Mouse (Mus musculus) hindbrain, postnatal 0 days (tissue): ENCODE data around the gene Nxpe4. TPM values are rescaled to one million over a fixed set of nuclear protein-coding genes. Genes with fewer than 3 reads are reported as not detected.

Source experiments
- ATAC-seq: fragments of 200-750 bp; cut with Nextera tagmentation; 2 replicates; pipeline ENCODE4 v1.8.0; 2017; ENCODE audit warnings: mild to moderate bottlenecking, moderate TSS enrichment, moderate library complexity
- DNase-seq: peaks from one replicate; pipeline ENCODE4 v3.0.0-alpha.2; 2015; ENCODE audit warnings: low spot score
- H3K27ac ChIP-seq: fragments of 300-500 bp; sonication (generic); 2 replicates; pipeline ENCODE4 v1.5.1; 2014; ENCODE audit warnings: mild to moderate bottlenecking
- H3K27me3 ChIP-seq: fragments of 300-500 bp; sonication (generic); 2 replicates; pipeline ENCODE4 v1.6.1; 2014; ENCODE audit warnings: low read length, mixed read lengths; ENCODE audit not compliant: insufficient read depth
- H3K36me3 ChIP-seq: fragments of 300-500 bp; sonication (generic); 2 replicates; pipeline ENCODE4 v1.6.1; 2014; ENCODE audit warnings: low read length, mixed read lengths; ENCODE audit not compliant: insufficient read depth
- H3K4me1 ChIP-seq: fragments of 300-500 bp; sonication (generic); 2 replicates; pipeline ENCODE4 v1.6.1; 2014; ENCODE audit warnings: antibody characterized with exemption, low read length, mixed read lengths; ENCODE audit not compliant: insufficient read depth
- H3K4me2 ChIP-seq: fragments of 300-500 bp; sonication (generic); 2 replicates; pipeline ENCODE4 v1.6.1; 2014; ENCODE audit warnings: low read depth, mild to moderate bottlenecking, low read length, moderate library complexity, mixed read lengths
- H3K4me3 ChIP-seq: fragments of 300-500 bp; sonication (generic); 2 replicates; pipeline ENCODE4 v1.5.1; 2014; ENCODE audit warnings: low read length
- H3K9ac ChIP-seq: fragments of 300-500 bp; sonication (generic); replicated peaks from 2 replicates; pipeline ENCODE4 v1.6.1; 2014; ENCODE audit warnings: mild to moderate bottlenecking, low read length, moderate library complexity, mixed read lengths
- H3K9me3 ChIP-seq: fragments of 300-500 bp; sonication (generic); 2 replicates; pipeline ENCODE4 v1.6.1; 2016; ENCODE audit warnings: low read length, mixed read lengths
- CTCF ChIP-seq: IDR thresholded peaks from 2 replicates; pipeline ENCODE4 v1.5.1; 2016; ENCODE audit warnings: antibody characterized with exemption, control low read depth, low read depth
- whole genome bisulfite sequencing: fragments of 180-500 bp; shearing (Covaris S2); extraction: QIAGEN DNeasy Blood & Tissue Kit; methylation state at CpG from one replicate; pipeline ENCODE4 v1.1.7; 2014; 5-methylcytosine and 5-hydroxymethylcytosine counted together
- polyA plus RNA-seq: library from polyadenylated mRNA; unstranded; fragments of >200 nt; fragmentation: Nextera tagmentation; extraction: Ambion mirVana; gene quantifications from 2 replicates; pipeline ENCODE4 v1.2.1, GENCODE M21; 2015
- total RNA-seq: library from RNA; depleted of rRNA; stranded (reverse); fragments of >200 nt; gene quantifications from 2 replicates; pipeline ENCODE4 v1.2.3, GENCODE M21; 2014

Gene Nxpe4
- total and polyA plus RNA-seq, 2 experiments from 2014 or later: 10.8 to 17.1 TPM

GRCm38 (mm10) chr9:48417994-48418393, 256.2 kb downstream of the Nxpe4 start:
- ATAC-seq: no peak
- Histone ChIP-seq H3K27me3 (no peaks in the 10 kb centered on the region), H3K36me3 (no peaks in the 10 kb centered on the region), H3K4me3 (no peak overlapping the region), H3K9me3 (no peaks in the 10 kb centered on the region), H3K9ac (no peak overlapping the region), H3K4me1 (no peaks in the 10 kb centered on the region), H3K27ac (no peak overlapping the region), H3K4me2 (no peak overlapping the region)
- no peak for TF ChIP-seq CTCF
- DNase-seq: no peak
- WGBS: 83% methylated on average over 3 of the region's 3 CpGs

GRCm38 (mm10) chr9:48418397-48418796, 256.6 kb downstream of the Nxpe4 start:
- H3K27ac ChIP-seq: no peak overlapping the region
- no peaks in the 10 kb centered on the region for H3K27me3 ChIP-seq
- no peak overlapping the region for H3K4me3 ChIP-seq
- WGBS: 82% methylated on average over 2 of the region's 2 CpGs
- no peak for TF ChIP-seq CTCF
- H3K4me2 ChIP-seq: no peak overlapping the region
- H3K4me1 ChIP-seq: no peaks in the 10 kb centered on the region
- H3K9me3 ChIP-seq: no peaks in the 10 kb centered on the region
- no peaks in the 10 kb centered on the region for H3K36me3 ChIP-seq
- no peak for DNase-seq
- no peak for ATAC-seq
- H3K9ac ChIP-seq: no peak overlapping the region

- DNase-seq: no peak
- Histone ChIP-seq H3K36me3 (no peaks in the 10 kb centered on the region), H3K4me3 (no peak overlapping the region), H3K9me3 (no peaks in the 10 kb centered on the region), H3K27me3 (no peaks in the 10 kb centered on the region), H3K4me1 (no peaks in the 10 kb centered on the region), H3K27ac (no peak overlapping the region), H3K4me2 (no peak overlapping the region), H3K9ac (no peak overlapping the region)
- ATAC-seq: no peak
- WGBS: 73% methylated on average over 8 of the region's 8 CpGs
- TF ChIP-seq CTCF: no peak
These were observed 257.0 kb downstream of the Nxpe4 start for GRCm38 (mm10) chr9:48418829-48419228.

GRCm38 (mm10) chr9:48420437-48420836, 258.6 kb downstream of the Nxpe4 start:
- DNase-seq (no peak), ATAC-seq (no peak)
- Histone ChIP-seq H3K27me3 (no peaks in the 10 kb centered on the region), H3K9ac (no peak overlapping the region), H3K9me3 (no peaks in the 10 kb centered on the region), H3K36me3 (no peaks in the 10 kb centered on the region), H3K4me2 (no peak overlapping the region), H3K27ac (no peak overlapping the region), H3K4me3 (no peak overlapping the region), H3K4me1 (no peaks in the 10 kb centered on the region)
- WGBS: 79% methylated on average over 7 of the region's 7 CpGs
- no peak for TF ChIP-seq CTCF

DNA sequence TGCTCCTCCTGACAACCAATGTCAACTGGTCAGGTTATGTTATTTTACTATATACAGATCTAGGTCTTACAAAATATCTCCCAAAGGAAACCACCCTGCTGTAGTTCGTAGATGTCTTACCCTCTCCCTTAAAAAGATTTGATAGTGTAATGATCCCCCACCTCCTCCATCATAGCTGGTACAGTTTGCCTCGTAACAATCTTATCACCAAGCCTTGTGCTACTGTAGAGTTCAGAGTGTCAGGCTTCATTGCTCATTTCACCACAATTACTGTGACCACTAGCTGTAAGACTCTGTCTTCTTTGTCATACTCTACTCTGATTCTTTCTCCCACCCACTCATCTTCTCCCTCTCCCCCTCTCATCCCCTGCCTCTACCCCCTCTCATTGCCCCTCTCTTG, 259.2 kb downstream of the Nxpe4 start:
- Histone ChIP-seq H3K27ac (no peak overlapping the region), H3K4me2 (no peak overlapping the region), H3K36me3 (no peaks in the 10 kb centered on the region), H3K9ac (no peak overlapping the region), H3K9me3 (no peaks in the 10 kb centered on the region), H3K4me3 (no peak overlapping the region), H3K27me3 (no peaks in the 10 kb centered on the region), H3K4me1 (no peaks in the 10 kb centered on the region)
- no peak for ATAC-seq
- no peak for DNase-seq
- no peak for TF ChIP-seq CTCF
- 83% methylated on average over 2 of the region's 2 CpGs for WGBS

GRCm38 (mm10) chr9:48421561-48421960, 259.7 kb downstream of the Nxpe4 start:
- H3K9ac ChIP-seq: no peak overlapping the region
- no peak overlapping the region for H3K4me2 ChIP-seq
- H3K36me3 ChIP-seq: no peaks in the 10 kb centered on the region
- H3K27me3 ChIP-seq: no peaks in the 10 kb centered on the region
- 92% methylated on average over 2 of the region's 2 CpGs for WGBS
- no peaks in the 10 kb centered on the region for H3K4me1 ChIP-seq
- H3K27ac ChIP-seq: no peak overlapping the region
- H3K4me3 ChIP-seq: no peak overlapping the region
- no peaks in the 10 kb centered on the region for H3K9me3 ChIP-seq
- ATAC-seq (no peak), DNase-seq (no peak)
- TF ChIP-seq CTCF: no peak

DNA sequence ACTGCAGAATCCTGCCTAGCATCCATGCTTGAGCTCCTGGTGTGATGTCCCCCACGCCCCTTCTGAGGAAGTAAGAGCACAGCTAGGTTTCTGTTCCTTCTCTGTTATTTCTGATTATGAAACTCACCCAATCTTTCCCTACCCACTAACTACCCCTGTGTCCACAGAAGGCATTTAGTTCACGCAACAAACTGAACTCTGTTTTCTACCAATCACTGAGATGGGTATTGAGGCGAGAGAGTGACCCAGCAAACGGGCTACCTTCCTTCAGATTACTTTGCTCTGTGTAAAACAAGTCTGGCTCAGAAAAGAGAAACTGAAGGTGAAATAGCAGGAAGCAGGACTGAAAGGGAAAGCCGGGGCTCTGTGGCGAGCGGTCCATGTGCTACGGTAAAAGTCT, 260.6 kb downstream of the Nxpe4 start:
- no peak for TF ChIP-seq CTCF
- no peaks in the 10 kb centered on the region for H3K27me3 ChIP-seq
- H3K9ac ChIP-seq: no peak overlapping the region
- H3K9me3 ChIP-seq: no peaks in the 10 kb centered on the region
- H3K27ac ChIP-seq: no peak overlapping the region
- no peak overlapping the region for H3K4me3 ChIP-seq
- H3K36me3 ChIP-seq: no peaks in the 10 kb centered on the region
- no peak overlapping the region for H3K4me2 ChIP-seq
- no peaks in the 10 kb centered on the region for H3K4me1 ChIP-seq
- no peak for DNase-seq
- 88% methylated on average over 8 of the region's 8 CpGs for WGBS
- ATAC-seq: no peak

DNA sequence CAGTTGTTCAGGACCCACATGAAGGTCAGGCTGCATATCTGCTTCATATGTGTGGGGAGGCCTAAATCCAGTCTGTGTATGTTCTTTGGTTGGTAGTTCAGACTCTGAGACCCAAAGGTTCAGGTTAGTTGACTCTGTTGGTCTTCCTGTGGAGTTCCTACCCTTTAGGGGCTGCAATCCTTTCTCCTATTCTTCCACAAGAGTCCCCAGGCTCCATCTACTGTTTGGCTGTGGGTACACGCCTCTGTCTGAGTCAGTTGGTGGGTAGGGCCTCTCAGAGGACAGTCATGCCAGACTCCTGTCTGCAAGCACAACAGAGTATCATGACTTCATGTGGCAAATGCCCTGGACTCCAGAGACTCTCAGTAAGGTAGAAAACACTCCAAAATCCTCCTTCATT, 261.4 kb downstream of the Nxpe4 start:
- no peak overlapping the region for H3K4me3 ChIP-seq
- H3K27me3 ChIP-seq: no peaks in the 10 kb centered on the region
- no peak for DNase-seq
- H3K9me3 ChIP-seq: no peaks in the 10 kb centered on the region
- H3K9ac ChIP-seq: no peak overlapping the region
- no peak for TF ChIP-seq CTCF
- no peak overlapping the region for H3K4me2 ChIP-seq
- no peak for ATAC-seq
- 44% methylated on average over 1 of the region's 1 CpGs for WGBS
- H3K4me1 ChIP-seq: no peaks in the 10 kb centered on the region
- no peaks in the 10 kb centered on the region for H3K36me3 ChIP-seq
- no peak overlapping the region for H3K27ac ChIP-seq
